ENCODE assay signal across 35 mouse cellular contexts in genomic region chr6:30486504-30486903, GRCm38 (mm10). TPM values are rescaled to one million over a fixed set of nuclear protein-coding genes. Genes with fewer than 3 reads are reported as not detected.
"Had no signal": no experiment of that assay in that cellular context is flagged by ENCODE, and none has a peak within 500 bp of the region (broad histone marks: within the 10 kb centered on the region; RNA-seq: fewer than 3 reads in every experiment).

No protein-coding gene starts in this region.

- ATAC-seq: liver, embryonic 12.5 days; liver, postnatal 0 days; lung, postnatal 0 days; midbrain, embryonic 13.5 days; midbrain, embryonic 15.5 days; midbrain, embryonic 16.5 days had no signal

- H3K27ac ChIP-seq: limb, embryonic 10.5 days; limb, embryonic 12.5 days; limb, embryonic 13.5 days; limb, embryonic 15.5 days; liver, embryonic 12.5 days; liver, embryonic 13.5 days; liver, embryonic 14.5 days; liver, embryonic 15.5 days; lung, embryonic 15.5 days; macrophage; midbrain, embryonic 10.5 days; midbrain, embryonic 12.5 days; midbrain, embryonic 13.5 days; midbrain, embryonic 15.5 days had no signal

- H3K4me3 ChIP-seq: limb, embryonic 10.5 days; limb, embryonic 12.5 days; limb, embryonic 13.5 days; limb, embryonic 15.5 days; liver, embryonic 12.5 days; liver, embryonic 13.5 days; liver, embryonic 15.5 days; lung, embryonic 15.5 days; megakaryocyte, embryonic 14.5 days; midbrain, embryonic 10.5 days; midbrain, embryonic 12.5 days; midbrain, embryonic 13.5 days; midbrain, embryonic 15.5 days; myocyte had no signal

- H3K4me2 ChIP-seq: limb, embryonic 12.5 days; limb, embryonic 13.5 days; limb, embryonic 15.5 days; liver, embryonic 11.5 days; liver, embryonic 12.5 days; liver, embryonic 13.5 days; liver, embryonic 15.5 days; lung, embryonic 14.5 days; lung, embryonic 15.5 days; midbrain, embryonic 11.5 days; midbrain, embryonic 12.5 days; midbrain, embryonic 13.5 days; midbrain, embryonic 15.5 days had no signal

- H3K4me1 ChIP-seq: limb, embryonic 10.5 days; limb, embryonic 12.5 days; limb, embryonic 13.5 days; limb, embryonic 15.5 days; liver, embryonic 12.5 days; liver, embryonic 13.5 days; liver, embryonic 15.5 days; lung, embryonic 15.5 days; megakaryocyte, embryonic 14.5 days; midbrain, embryonic 10.5 days; midbrain, embryonic 12.5 days; midbrain, embryonic 13.5 days; midbrain, embryonic 15.5 days had no signal

- DNase-seq: left cerebral cortex, postnatal 4 days; liver; liver, embryonic 13.5 days; liver, postnatal 0 days; lung, adult 18-20 months; lung, adult 2 months; lung, embryonic 14.5 days; lung, postnatal 10 days; lung, postnatal 14 days; lung, postnatal 36 days; lung, postnatal 4 days; midbrain, embryonic 14.5 days had no signal

- H3K9ac ChIP-seq: limb, embryonic 12.5 days; limb, embryonic 13.5 days; limb, embryonic 15.5 days; liver, embryonic 12.5 days; liver, embryonic 13.5 days; liver, embryonic 14.5 days; liver, embryonic 15.5 days; liver, postnatal 0 days; lung, embryonic 14.5 days; lung, embryonic 15.5 days; midbrain, embryonic 12.5 days; midbrain, embryonic 13.5 days; midbrain, embryonic 15.5 days had no signal

- H3K9me3 ChIP-seq: limb, embryonic 10.5 days; limb, embryonic 13.5 days; limb, embryonic 15.5 days; liver, embryonic 12.5 days; liver, embryonic 13.5 days; liver, embryonic 15.5 days; lung, embryonic 15.5 days; megakaryocyte, embryonic 14.5 days; midbrain, embryonic 12.5 days; midbrain, embryonic 13.5 days; midbrain, embryonic 15.5 days had no signal

- H3K27me3 ChIP-seq: limb, embryonic 12.5 days; limb, embryonic 13.5 days; limb, embryonic 15.5 days; liver, embryonic 12.5 days; liver, embryonic 13.5 days; liver, embryonic 15.5 days; lung, embryonic 15.5 days; megakaryocyte, embryonic 14.5 days; midbrain, embryonic 12.5 days; midbrain, embryonic 13.5 days; midbrain, embryonic 15.5 days had no signal

RNA-seq across cellular contexts. Expression of gene Ssmem1, which starts 23.1 kb away (rescaled TPM):
- total RNA-seq: liver, adult 2 months; megakaryocyte progenitor cell, adult 5-6 weeks; midbrain, postnatal 0 days; monocyte, adult 5-6 weeks had no signal
- polyA plus RNA-seq: limb, embryonic 12.5 days; liver, adult 2 months; liver, embryonic 11.5 days; liver, postnatal 0 days; lung, adult 2 months; lung, postnatal 0 days; macrophage; midbrain, embryonic 13.5 days; midbrain, embryonic 14.5 days had no signal

RNA-seq across cellular contexts. Expression of gene Cpa2, which starts 54.9 kb away (rescaled TPM):
- total RNA-seq: megakaryocyte progenitor cell, adult 5-6 weeks; monocyte, adult 5-6 weeks had no signal
- polyA plus RNA-seq: liver, adult 2 months; myocyte had no signal
